Mouse (Mus musculus) heart, embryonic 16.5 days (tissue): ENCODE measurements around the gene Zcchc8. TPM values are rescaled to one million over a fixed set of nuclear protein-coding genes. Genes with fewer than 3 reads are reported as not detected.

ENCODE experiments used
- ATAC-seq: fragments of 200-750 bp; cut with Nextera tagmentation; replicated peaks from 2 replicates; pipeline ENCODE4 v1.8.0; 2017; ENCODE audit warnings: moderate number of reproducible peaks; ENCODE audit not compliant: insufficient read depth, low FRiP score; ENCODE audit errors: extremely low read depth
- H3K27ac ChIP-seq: fragments of 300-500 bp; sonication (generic); 2 replicates; pipeline ENCODE4 v1.5.1; 2014; ENCODE audit warnings: mild to moderate bottlenecking, low read length, control low read depth, moderate library complexity
- H3K27me3 ChIP-seq: fragments of 300-500 bp; sonication (generic); 2 replicates; pipeline ENCODE4 v1.6.1; 2014; ENCODE audit warnings: low read length, mixed read lengths; ENCODE audit not compliant: control insufficient read depth, insufficient read depth
- H3K36me3 ChIP-seq: fragments of 300-500 bp; sonication (generic); 2 replicates; pipeline ENCODE4 v1.6.1; 2014; ENCODE audit not compliant: control insufficient read depth, insufficient read depth
- H3K4me1 ChIP-seq: fragments of 300-500 bp; sonication (generic); 2 replicates; pipeline ENCODE4 v1.6.1; 2014; ENCODE audit warnings: low read length, mixed read lengths; ENCODE audit not compliant: control insufficient read depth, insufficient read depth
- H3K4me2 ChIP-seq: fragments of 300-500 bp; sonication (generic); 2 replicates; pipeline ENCODE4 v1.6.1; 2014; ENCODE audit warnings: low read depth, mild to moderate bottlenecking, control low read depth, low read length
- H3K4me3 ChIP-seq: fragments of 300-500 bp; sonication (generic); 2 replicates; pipeline ENCODE4 v1.5.1; 2014; ENCODE audit warnings: mild to moderate bottlenecking, control low read depth, low read length
- H3K9ac ChIP-seq: fragments of 300-500 bp; sonication (generic); 2 replicates; pipeline ENCODE4 v1.6.1; 2014; ENCODE audit warnings: low read length, control low read depth
- H3K9me3 ChIP-seq: fragments of 300-500 bp; sonication (generic); replicated peaks from 2 replicates; pipeline ENCODE4 v1.6.1; 2016; ENCODE audit warnings: low read length; ENCODE audit not compliant: control insufficient read depth
- WGBS: fragments of 180-500 bp; shearing (Covaris S2); extraction: QIAGEN DNeasy Blood & Tissue Kit; methylation state at CpG from one replicate; pipeline ENCODE4 v1.1.7; 2014; 5-methylcytosine and 5-hydroxymethylcytosine counted together
- polyA plus RNA-seq: library from polyadenylated mRNA; unstranded; fragments of >200 nt; fragmentation: Nextera tagmentation; extraction: Ambion mirVana; gene quantifications from 2 replicates; pipeline ENCODE4 v1.2.1, GENCODE M21; 2015

The Zcchc8 gene
- polyA plus RNA-seq, 1 experiment from 2014 or later = 58.5 TPM

DNA sequence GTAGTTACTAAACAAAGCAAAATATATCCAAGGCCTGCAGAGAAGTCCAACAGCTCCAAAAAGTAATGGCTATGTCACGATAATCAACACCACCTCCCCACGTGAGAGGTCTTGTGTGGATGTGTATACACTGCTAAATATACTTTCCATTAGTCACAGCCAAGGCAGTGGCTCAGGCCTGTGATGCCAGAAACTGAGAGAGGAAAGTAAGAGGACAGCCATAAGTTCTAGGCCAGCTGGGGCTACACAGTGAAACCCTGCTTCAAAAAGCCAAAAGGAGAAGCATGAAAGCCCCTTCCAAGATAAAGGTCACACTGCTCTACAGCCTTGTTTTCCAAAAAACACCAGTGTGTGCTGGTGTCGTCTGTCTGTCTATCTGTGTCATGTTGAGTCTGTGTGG is 59.3 kb downstream of the Zcchc8 start:
- no peaks in the 10 kb centered on the region for H3K27me3 ChIP-seq
- ATAC-seq = peak; percentile 65
- 22% methylated on average over 3 of the region's 3 CpGs for WGBS
- H3K9ac ChIP-seq = peak overlapping the region; percentile 65
- peaks cover 56% of the 10 kb centered on the region for H3K4me1 ChIP-seq
- H3K9me3 ChIP-seq = no peaks in the 10 kb centered on the region
- peak overlapping the region; percentile 99 for H3K27ac ChIP-seq
- H3K4me2 ChIP-seq = peak overlapping the region; percentile 47
- H3K4me3 ChIP-seq = peak overlapping the region; percentile 2; the same call in 1 of the 2 replicates
- H3K36me3 ChIP-seq = no peaks in the 10 kb centered on the region

- H3K9ac ChIP-seq = peak overlapping the region; percentile 6; the same call in 1 of the 2 replicates
Measured at GRCm38 (mm10) chr5:123657651-123658050, 63.2 kb downstream of the Zcchc8 start.

DNA sequence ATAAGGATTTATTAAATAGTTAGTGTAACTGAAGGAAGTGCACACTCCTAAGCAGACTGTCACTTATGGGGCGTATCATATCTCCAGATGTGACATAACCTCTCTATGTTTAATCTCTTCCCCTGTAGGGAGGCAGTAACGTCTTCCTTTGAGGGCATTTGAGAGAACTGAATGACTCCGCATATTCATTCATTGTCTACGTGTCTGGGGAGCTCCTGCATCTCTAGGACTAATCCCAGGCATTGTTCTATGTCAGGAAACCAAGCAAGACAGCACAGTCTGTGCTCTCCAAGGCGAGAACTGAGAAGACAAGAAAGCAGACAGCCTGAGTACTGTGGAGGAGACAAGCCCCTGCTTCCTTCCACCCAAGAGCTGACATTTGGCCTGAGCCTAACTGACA is 66.0 kb downstream of the Zcchc8 start:
- Histone ChIP-seq H3K36me3 (peaks cover 10% of the 10 kb centered on the region), H3K9me3 (no peaks in the 10 kb centered on the region), H3K4me1 (peaks cover 15% of the 10 kb centered on the region), H3K27ac (peak overlapping the region; percentile 17), H3K9ac (no peak overlapping the region), H3K4me2 (no peak overlapping the region), H3K4me3 (no peak overlapping the region), H3K27me3 (no peaks in the 10 kb centered on the region)
- 0 out of 2 replicates have a peak, but pooled peaks have one; percentile 51 for ATAC-seq
- WGBS = 64% methylated on average over 5 of the region's 5 CpGs

More at GRCm38 (mm10) chr5:123657651-123658050, 63.2 kb downstream of the Zcchc8 start:
- H3K27me3 ChIP-seq = no peaks in the 10 kb centered on the region
- peaks cover 42% of the 10 kb centered on the region for H3K4me1 ChIP-seq
- no peak overlapping the region for H3K4me3 ChIP-seq
- H3K9me3 ChIP-seq = no peaks in the 10 kb centered on the region
- peaks cover 8% of the 10 kb centered on the region for H3K36me3 ChIP-seq
- ATAC-seq = no peak
- 17% methylated on average over 7 of the region's 7 CpGs for WGBS
- H3K27ac ChIP-seq = peak overlapping the region; percentile 37; the same call in 1 of the 2 replicates
- H3K4me2 ChIP-seq = peak overlapping the region; percentile 3; the same call in 1 of the 2 replicates

DNA sequence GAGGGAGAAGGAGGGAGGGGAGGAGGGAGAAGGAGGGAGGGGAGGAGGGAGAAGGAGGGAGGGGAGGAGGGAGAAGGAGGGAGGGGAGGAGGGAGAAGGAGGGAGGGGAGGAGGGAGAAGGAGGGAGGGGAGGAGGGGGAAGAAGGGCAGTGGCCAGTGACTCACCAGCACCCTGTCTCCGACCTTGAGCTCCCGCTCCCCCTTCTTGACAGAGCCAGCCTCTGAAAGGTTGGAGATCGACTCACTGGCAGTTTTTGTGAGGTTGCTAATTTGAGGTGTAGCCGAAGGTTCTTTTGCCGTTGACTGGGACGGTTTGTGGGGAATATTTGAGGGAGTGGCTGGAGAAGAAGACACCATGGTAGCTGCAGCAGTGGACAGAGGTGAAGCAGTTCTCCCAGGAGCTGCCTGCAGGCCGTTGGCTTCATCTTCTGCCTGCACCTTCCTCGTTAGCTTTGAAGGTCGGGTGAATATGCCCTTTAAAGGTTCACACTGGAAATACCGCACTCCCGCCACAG is 67.6 kb downstream of the Zcchc8 start:
- no peak overlapping the region for H3K4me2 ChIP-seq
- H3K9me3 ChIP-seq = no peaks in the 10 kb centered on the region
- no peak overlapping the region for H3K4me3 ChIP-seq
- H3K4me1 ChIP-seq = peaks cover 8% of the 10 kb centered on the region
- H3K27me3 ChIP-seq = no peaks in the 10 kb centered on the region
- 77% methylated on average over 11 of the region's 11 CpGs for WGBS
- no peak overlapping the region for H3K9ac ChIP-seq
- no peak overlapping the region for H3K27ac ChIP-seq
- H3K36me3 ChIP-seq = peaks cover 10% of the 10 kb centered on the region
- no peak for ATAC-seq

DNA sequence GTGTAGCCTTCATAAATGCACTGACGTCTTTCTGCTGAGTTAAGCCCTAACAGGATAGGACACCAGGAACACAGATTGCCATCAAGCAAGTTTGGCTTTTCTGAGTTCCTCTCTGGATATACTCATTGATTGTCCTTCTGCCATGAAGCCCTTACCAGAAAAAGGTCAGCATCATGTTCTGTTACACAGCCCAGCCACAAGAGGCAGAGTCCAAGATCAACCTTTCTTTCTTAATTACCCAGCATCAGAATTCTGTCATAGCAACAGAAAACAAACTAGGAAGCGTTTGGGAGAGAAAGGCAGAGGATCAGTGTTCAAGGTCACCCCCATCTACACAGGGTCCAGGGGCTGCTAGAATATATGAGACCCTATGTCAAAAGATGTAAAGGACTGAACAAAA is 70.1 kb downstream of the Zcchc8 start:
- Histone ChIP-seq H3K36me3 (peaks cover 21% of the 10 kb centered on the region), H3K9ac (no peak overlapping the region), H3K4me2 (no peak overlapping the region), H3K9me3 (no peaks in the 10 kb centered on the region), H3K27me3 (no peaks in the 10 kb centered on the region), H3K27ac (no peak overlapping the region), H3K4me1 (no peaks in the 10 kb centered on the region), H3K4me3 (no peak overlapping the region)
- ATAC-seq = no peak
- WGBS = 54% methylated on average over 2 of the region's 2 CpGs

Other genes with a start within 250 kb of the Zcchc8 start
- 0.07 and 0.09 TPM in 2 replicates for gene Lrrc43, start 231.8 kb downstream of the Zcchc8 start, polyA plus RNA-seq
- not detected in 2 replicates for gene Il31, start 231.6 kb downstream of the Zcchc8 start, polyA plus RNA-seq
- 0.11 and 0.17 TPM in 2 replicates for gene B3gnt4, start 210.6 kb downstream of the Zcchc8 start, polyA plus RNA-seq
- 103 and 105 TPM in 2 replicates for gene Diablo, start 196.9 kb downstream of the Zcchc8 start, polyA plus RNA-seq
- gene Gm49027, start 195.6 kb downstream of the Zcchc8 start, polyA plus RNA-seq = 0.09 and 0.34 TPM in 2 replicates
- 21.5 and 26.3 TPM in 2 replicates for gene Vps33a, start 148.1 kb downstream of the Zcchc8 start, polyA plus RNA-seq
- 53.1 and 54.0 TPM in 2 replicates for gene Clip1, start 36.5 kb downstream of the Zcchc8 start, polyA plus RNA-seq
- 70.6 and 83.9 TPM in 2 replicates for gene Rsrc2, start 28.3 kb upstream of the Zcchc8 start, polyA plus RNA-seq
- gene Kntc1, start 28.6 kb upstream of the Zcchc8 start, polyA plus RNA-seq = 16.4 and 17.8 TPM in 2 replicates
- 0.15 TPM in 1 of 2 replicates, not detected in the other for gene Hcar2, start 144.4 kb upstream of the Zcchc8 start, polyA plus RNA-seq
- 0.41 and 0.45 TPM in 2 replicates for gene Hcar1, start 158.9 kb upstream of the Zcchc8 start, polyA plus RNA-seq
- gene Denr, start 186.1 kb upstream of the Zcchc8 start, polyA plus RNA-seq = 79.0 and 96.2 TPM in 2 replicates
- gene Gm43518, start 206.3 kb upstream of the Zcchc8 start, polyA plus RNA-seq = 1.8 and 2.9 TPM in 2 replicates
- gene Ccdc62, start 209.6 kb upstream of the Zcchc8 start, polyA plus RNA-seq = 4.4 and 6.3 TPM in 2 replicates